Mouse (Mus musculus): ENCODE data around the gene Lilr4b.
"Not testable (repeated sequence)": the region's sequence is repeated elsewhere in the genome, so short reads cannot be mapped to it uniquely, and the experiment has no call there.

- TF ChIP-seq CTCF (conservative IDR thresholded peaks at IDR 0.05; ENCODE audit: low read length); POU5F1 (IDR thresholded peaks at IDR 0.05; ENCODE audit: borderline replicate concordance, low read length); NANOG (IDR thresholded peaks at IDR 0.05; ENCODE audit: borderline replicate concordance, low read length): not testable (repeated sequence)
Observed at GRCm38 (mm10) chr10:51490691-51491090, 10.3 kb downstream of the Lilr4b start, which contains the start of gene Lilrb4a.
